Mouse (Mus musculus): ENCODE data around the gene Grcc10. TPM values are rescaled to one million over a fixed set of nuclear protein-coding genes. Genes with fewer than 3 reads are reported as not detected.

The Grcc10 gene
- polyA plus RNA-seq, 1 experiment from 2014 or later: 701 TPM

GRCm38 (mm10) chr6:124740211-124740887 is 825 bp downstream of the Grcc10 start:
- WGBS: under 1% methylated on average over 28 of the region's 29 CpGs
- Histone ChIP-seq H3K36me3 (replicated peaks; ENCODE audit: control insufficient read depth, insufficient read depth) (peaks cover 30% of the 10 kb centered on the region), H3K9ac (peak overlapping the region; percentile 96), H3K4me1 (replicated peaks; ENCODE audit: control insufficient read depth, insufficient read depth, low read length) (peaks cover 27% of the 10 kb centered on the region), H3K9me3 (ENCODE audit: control insufficient read depth, low read length) (no peaks in the 10 kb centered on the region), H3K27me3 (ENCODE audit: control insufficient read depth, insufficient read depth, low read length) (no peaks in the 10 kb centered on the region), H3K4me2 (replicated peaks) (peak overlapping the region; percentile 83), H3K4me3 (replicated peaks; ENCODE audit: low read length) (peak overlapping the region; percentile 73), H3K27ac (peak overlapping the region; percentile 98)
- DNase-seq (ENCODE audit: low spot score) (peak; percentile 66), ATAC-seq (ENCODE audit: low FRiP score) (peak; percentile 19)

- H3K9me3 ChIP-seq (ENCODE audit: control insufficient read depth, low read length): no peaks in the 10 kb centered on the region
- WGBS: 89% methylated on average over 10 of the region's 10 CpGs
- ATAC-seq (ENCODE audit: low FRiP score) (no peak), DNase-seq (ENCODE audit: low spot score) (no peak)
- H3K9ac ChIP-seq: peak overlapping the region; percentile 96
- peaks cover 22% of the 10 kb centered on the region for H3K36me3 ChIP-seq (replicated peaks; ENCODE audit: control insufficient read depth, insufficient read depth)
- peak overlapping the region; percentile 83 for H3K4me2 ChIP-seq (replicated peaks)
- no peaks in the 10 kb centered on the region for H3K27me3 ChIP-seq (ENCODE audit: control insufficient read depth, insufficient read depth, low read length)
- H3K27ac ChIP-seq: peak overlapping the region; percentile 98
- no peak overlapping the region; the same call in 1 of the 2 replicates for H3K4me3 ChIP-seq (replicated peaks; ENCODE audit: low read length)
- peaks cover 27% of the 10 kb centered on the region for H3K4me1 ChIP-seq (replicated peaks; ENCODE audit: control insufficient read depth, insufficient read depth, low read length)
Observed at GRCm38 (mm10) chr6:124739231-124739796, 1.9 kb downstream of the Grcc10 start.

- 33% methylated on average over 15 of the region's 15 CpGs for WGBS
- H3K4me3 ChIP-seq (replicated peaks; ENCODE audit: low read length): no peak within 1 kb of the TSS
- H3K4me2 ChIP-seq (replicated peaks): peak within 1 kb of the TSS; percentile 83
- no peak within 1 kb of the TSS for H3K27ac ChIP-seq
- H3K36me3 ChIP-seq (replicated peaks; ENCODE audit: control insufficient read depth, insufficient read depth): peaks cover 14% of the 10 kb centered on the region
- no peaks in the 10 kb centered on the region for H3K9me3 ChIP-seq (ENCODE audit: control insufficient read depth, low read length)
- peak within 1 kb of the TSS; percentile 96 for H3K9ac ChIP-seq
- no peaks in the 10 kb centered on the region for H3K27me3 ChIP-seq (ENCODE audit: control insufficient read depth, insufficient read depth, low read length)
- no peak for ATAC-seq (ENCODE audit: low FRiP score)
- DNase-seq (ENCODE audit: low spot score): no peak
- peaks cover 27% of the 10 kb centered on the region for H3K4me1 ChIP-seq (replicated peaks; ENCODE audit: control insufficient read depth, insufficient read depth, low read length)
Observed at GRCm38 (mm10) chr6:124738511-124739023, 2.6 kb downstream of the Grcc10 start, which contains the start of gene Ptpn6. TSS of gene Ptpn6 (minus strand) at chr6:124738714.

- no peaks in the 10 kb centered on the region for H3K27me3 ChIP-seq (ENCODE audit: control insufficient read depth, insufficient read depth, low read length)
- WGBS: 94% methylated on average over 11 of the region's 11 CpGs
- H3K4me3 ChIP-seq (replicated peaks; ENCODE audit: low read length): no peak overlapping the region
- ATAC-seq (ENCODE audit: low FRiP score): no peak
- H3K4me2 ChIP-seq (replicated peaks): no peak overlapping the region
- H3K9me3 ChIP-seq (ENCODE audit: control insufficient read depth, low read length): no peaks in the 10 kb centered on the region
- no peak overlapping the region for H3K9ac ChIP-seq
- H3K4me1 ChIP-seq (replicated peaks; ENCODE audit: control insufficient read depth, insufficient read depth, low read length): peaks cover 24% of the 10 kb centered on the region
- no peak overlapping the region for H3K27ac ChIP-seq
- H3K36me3 ChIP-seq (replicated peaks; ENCODE audit: control insufficient read depth, insufficient read depth): no peaks in the 10 kb centered on the region
- no peak for DNase-seq (ENCODE audit: low spot score)
Observed at GRCm38 (mm10) chr6:124737040-124737439, 4.1 kb downstream of the Grcc10 start.

GRCm38 (mm10) chr6:124734417-124734816 is 6.8 kb downstream of the Grcc10 start:
- H3K36me3 ChIP-seq (replicated peaks; ENCODE audit: control insufficient read depth, insufficient read depth): no peaks in the 10 kb centered on the region
- no peaks in the 10 kb centered on the region for H3K9me3 ChIP-seq (ENCODE audit: control insufficient read depth, low read length)
- peaks cover 9% of the 10 kb centered on the region for H3K4me1 ChIP-seq (replicated peaks; ENCODE audit: control insufficient read depth, insufficient read depth, low read length)
- no peaks in the 10 kb centered on the region for H3K27me3 ChIP-seq (ENCODE audit: control insufficient read depth, insufficient read depth, low read length)
- no peak overlapping the region for H3K9ac ChIP-seq
- ATAC-seq (ENCODE audit: low FRiP score) (no peak), DNase-seq (ENCODE audit: low spot score) (no peak)
- no peak overlapping the region for H3K27ac ChIP-seq
- H3K4me3 ChIP-seq (replicated peaks; ENCODE audit: low read length): no peak overlapping the region
- 89% methylated on average over 3 of the region's 3 CpGs for WGBS
- H3K4me2 ChIP-seq (replicated peaks): no peak overlapping the region

DNA sequence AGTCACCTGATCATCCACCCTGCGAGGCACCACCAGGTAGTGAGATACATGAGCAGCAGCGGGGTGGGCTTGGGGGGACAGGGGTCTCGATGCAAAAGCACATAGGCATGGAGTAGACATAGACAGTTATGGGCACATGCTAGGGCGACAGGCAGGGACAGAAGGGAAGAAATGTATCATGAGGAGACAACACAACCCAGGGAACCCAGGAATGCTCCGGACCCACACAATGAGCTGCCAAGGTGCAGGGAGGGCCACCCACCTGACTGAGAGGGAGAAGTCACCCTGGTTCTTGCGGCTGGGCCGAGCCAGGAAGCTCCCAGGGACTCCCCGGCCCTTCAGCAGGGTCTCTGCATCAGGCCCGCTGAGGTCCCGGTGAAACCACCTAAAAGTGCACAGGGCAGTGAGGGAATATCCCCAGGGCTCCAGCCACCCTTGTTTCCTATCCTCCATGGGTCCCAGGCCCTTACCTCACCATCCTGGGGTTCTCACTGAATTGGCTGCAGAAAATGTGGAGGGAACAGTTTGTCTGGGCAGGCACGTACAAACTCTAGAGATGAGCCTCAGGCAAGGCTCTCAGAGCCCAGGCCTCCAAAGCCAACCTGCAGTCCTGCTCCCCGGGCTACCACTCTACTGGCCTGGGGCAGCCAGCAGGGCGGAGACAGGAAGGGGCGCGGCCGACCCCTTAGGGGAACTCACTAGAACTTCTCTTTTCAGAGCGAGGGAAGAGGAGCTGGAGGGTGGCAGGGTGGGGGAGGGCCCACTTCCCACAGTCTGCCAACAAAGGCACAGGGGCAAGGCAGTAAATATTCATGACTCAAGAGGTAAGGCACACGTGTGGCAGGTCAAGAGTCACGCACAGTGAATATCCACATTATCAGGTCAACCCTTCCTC is 8.5 kb downstream of the Grcc10 start:
- WGBS: 56% methylated on average over 19 of the region's 19 CpGs
- H3K9ac ChIP-seq: no peak overlapping the region
- ATAC-seq (ENCODE audit: low FRiP score): no peak

DNA sequence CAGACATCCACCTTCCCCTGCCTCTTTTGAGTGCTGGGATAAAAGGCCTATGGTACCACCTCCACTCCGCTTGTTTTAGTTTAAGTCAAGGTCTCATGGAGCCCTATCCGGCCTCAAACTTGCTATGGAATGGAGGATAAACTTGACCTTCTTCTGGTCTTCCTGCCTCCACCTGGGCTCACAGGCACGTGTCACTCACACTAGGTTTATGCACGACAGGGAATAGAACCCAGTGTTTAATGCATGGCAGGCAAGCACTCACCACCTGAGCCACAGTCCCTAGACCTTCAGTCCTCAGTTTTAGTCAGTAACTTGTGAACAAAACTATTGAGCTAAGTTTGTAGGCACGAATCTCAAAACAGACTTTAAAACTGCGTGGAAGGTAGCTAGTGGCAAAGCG is 10.1 kb downstream of the Grcc10 start:
- H3K36me3 ChIP-seq (replicated peaks; ENCODE audit: control insufficient read depth, insufficient read depth): no peaks in the 10 kb centered on the region
- H3K9me3 ChIP-seq (ENCODE audit: control insufficient read depth, low read length): no peaks in the 10 kb centered on the region
- no peak overlapping the region for H3K4me3 ChIP-seq (replicated peaks; ENCODE audit: low read length)
- H3K27me3 ChIP-seq (ENCODE audit: control insufficient read depth, insufficient read depth, low read length): no peaks in the 10 kb centered on the region
- no peak for DNase-seq (ENCODE audit: low spot score)
- no peak overlapping the region for H3K27ac ChIP-seq
- H3K9ac ChIP-seq: no peak overlapping the region
- no peak overlapping the region for H3K4me2 ChIP-seq (replicated peaks)
- ATAC-seq (ENCODE audit: low FRiP score): no peak
- H3K4me1 ChIP-seq (replicated peaks; ENCODE audit: control insufficient read depth, insufficient read depth, low read length): no peaks in the 10 kb centered on the region
- 87% methylated on average over 7 of the region's 7 CpGs for WGBS

More for the DNA sequence above, 8.5 kb downstream of the Grcc10 start:
- no peak overlapping the region for H3K27ac ChIP-seq
- no peaks in the 10 kb centered on the region for H3K27me3 ChIP-seq (ENCODE audit: control insufficient read depth, insufficient read depth, low read length)
- DNase-seq (ENCODE audit: low spot score): no peak
- no peaks in the 10 kb centered on the region for H3K9me3 ChIP-seq (ENCODE audit: control insufficient read depth, low read length)
- no peaks in the 10 kb centered on the region for H3K4me1 ChIP-seq (replicated peaks; ENCODE audit: control insufficient read depth, insufficient read depth, low read length)
- no peaks in the 10 kb centered on the region for H3K36me3 ChIP-seq (replicated peaks; ENCODE audit: control insufficient read depth, insufficient read depth)
- no peak overlapping the region for H3K4me3 ChIP-seq (replicated peaks; ENCODE audit: low read length)
- H3K4me2 ChIP-seq (replicated peaks): no peak overlapping the region

GRCm38 (mm10) chr6:124729850-124730705 is 11.1 kb downstream of the Grcc10 start:
- Histone ChIP-seq H3K4me2 (replicated peaks) (no peak overlapping the region), H3K4me3 (replicated peaks; ENCODE audit: low read length) (no peak overlapping the region), H3K9ac (no peak overlapping the region), H3K27ac (no peak overlapping the region), H3K4me1 (replicated peaks; ENCODE audit: control insufficient read depth, insufficient read depth, low read length) (no peaks in the 10 kb centered on the region), H3K27me3 (ENCODE audit: control insufficient read depth, insufficient read depth, low read length) (no peaks in the 10 kb centered on the region), H3K36me3 (replicated peaks; ENCODE audit: control insufficient read depth, insufficient read depth) (no peaks in the 10 kb centered on the region), H3K9me3 (ENCODE audit: control insufficient read depth, low read length) (no peaks in the 10 kb centered on the region)
- 79% methylated on average over 8 of the region's 8 CpGs for WGBS
- no peak for DNase-seq (ENCODE audit: low spot score)
- no peak for ATAC-seq (ENCODE audit: low FRiP score)

Measured in hindbrain, embryonic 14.5 days (tissue).